Mouse (Mus musculus) spleen, adult 2 months (tissue): ENCODE results near the gene App. TPM values are rescaled to one million over a fixed set of nuclear protein-coding genes. Genes with fewer than 3 reads are reported as not detected.

Source experiments
- DNase-seq, 2 experiments: peaks; one replicate each; pipeline versions ENCODE4 v3.0.0 to v3.0.0-alpha.2; 2012 to 2021; ENCODE audit warnings: low spot score in 2 of 2, low read depth in 1 of 2
- H3K27ac ChIP-seq: fragments of 200-500 bp; 2 replicates; pipeline ENCODE4 v1.5.1; 2012; ENCODE audit warnings: low read length, inconsistent platforms; ENCODE audit not compliant: insufficient read depth
- H3K27me3 ChIP-seq: fragments of 200-500 bp; 2 replicates; pipeline ENCODE4 v1.6.1; 2012; ENCODE audit warnings: mild to moderate bottlenecking, moderate library complexity, low read length, inconsistent platforms; ENCODE audit not compliant: control insufficient read depth, insufficient read depth
- H3K36me3 ChIP-seq: fragments of 200-500 bp; 2 replicates; pipeline ENCODE4 v1.6.1; 2012; ENCODE audit warnings: mild to moderate bottlenecking, low read length, inconsistent platforms; ENCODE audit not compliant: control insufficient read depth, insufficient read depth
- H3K4me1 ChIP-seq: fragments of 200-500 bp; 2 replicates; pipeline ENCODE4 v1.6.1; 2011; ENCODE audit warnings: inconsistent platforms; ENCODE audit not compliant: control insufficient read depth, insufficient read depth, insufficient read length
- H3K4me3 ChIP-seq: fragments of 200-500 bp; 2 replicates; pipeline ENCODE4 v1.5.1; 2011; ENCODE audit warnings: mild to moderate bottlenecking, inconsistent platforms; ENCODE audit not compliant: insufficient read depth, insufficient read length; ENCODE audit errors: extremely low read depth
- CTCF ChIP-seq: fragments of 200-500 bp; IDR thresholded peaks from 2 replicates; pipeline ENCODE4 v1.5.1; 2011; ENCODE audit warnings: mild to moderate bottlenecking, inconsistent platforms; ENCODE audit not compliant: insufficient read depth, insufficient read length, insufficient replicate concordance; ENCODE audit errors: extremely low read depth
- POLR2A ChIP-seq: fragments of 200-500 bp; IDR thresholded peaks from 2 replicates; pipeline ENCODE4 v1.6.1; 2011; ENCODE audit warnings: low read depth, low read length, inconsistent platforms
- WGBS: fragments of 180-500 bp; shearing (Covaris S2); methylation state at CpG from one replicate; pipeline ENCODE4 v1.1.7; 2018; 5-methylcytosine and 5-hydroxymethylcytosine counted together
- polyA plus RNA-seq: library from polyadenylated mRNA; depleted of rRNA; stranded (reverse); fragments of >200 nt; gene quantifications from 2 replicates; pipeline ENCODE4 v1.2.3, GENCODE M21; 2012

The App gene
- polyA plus RNA-seq, 1 experiment, result 80.0 TPM

GRCm38 (mm10) chr16:85113941-85114340 lies 59.6 kb downstream of the App start:
- no peak overlapping the region for H3K27ac ChIP-seq
- 54% methylated on average over 2 of the region's 2 CpGs for WGBS
- H3K4me1 ChIP-seq, result no peaks in the 10 kb centered on the region
- no peak for DNase-seq
- H3K27me3 ChIP-seq, result no peaks in the 10 kb centered on the region
- H3K4me3 ChIP-seq, result no peak overlapping the region
- no peaks in the 10 kb centered on the region for H3K36me3 ChIP-seq
- TF ChIP-seq CTCF (no peak), POLR2A (no peak)

- no peaks in the 10 kb centered on the region for H3K36me3 ChIP-seq
- no peaks in the 10 kb centered on the region for H3K27me3 ChIP-seq
- WGBS, result 91% methylated on average over 2 of the region's 2 CpGs
- TF ChIP-seq POLR2A (no peak), CTCF (no peak)
- no peaks in the 10 kb centered on the region for H3K4me1 ChIP-seq
- no peak overlapping the region for H3K4me3 ChIP-seq
- DNase-seq, result no peak
- no peak overlapping the region for H3K27ac ChIP-seq
Observed at GRCm38 (mm10) chr16:85112254-85112653, 61.3 kb downstream of the App start.

- no peaks in the 10 kb centered on the region for H3K27me3 ChIP-seq
- H3K27ac ChIP-seq, result no peak overlapping the region
- no peaks in the 10 kb centered on the region for H3K4me1 ChIP-seq
- TF ChIP-seq POLR2A (no peak), CTCF (no peak)
- H3K36me3 ChIP-seq, result no peaks in the 10 kb centered on the region
- WGBS, result 92% methylated on average over 13 of the region's 13 CpGs
- DNase-seq, result no peak
- H3K4me3 ChIP-seq, result no peak overlapping the region
Observed at GRCm38 (mm10) chr16:85110428-85110827, 63.1 kb downstream of the App start.

- TF ChIP-seq POLR2A (no peak), CTCF (no peak)
- H3K4me1 ChIP-seq, result no peaks in the 10 kb centered on the region
- WGBS, result 90% methylated on average over 7 of the region's 7 CpGs
- H3K4me3 ChIP-seq, result no peak overlapping the region
- DNase-seq, result no peak
- H3K27ac ChIP-seq, result no peak overlapping the region
- no peaks in the 10 kb centered on the region for H3K36me3 ChIP-seq
- H3K27me3 ChIP-seq, result no peaks in the 10 kb centered on the region
Observed at GRCm38 (mm10) chr16:85108486-85108885, 65.1 kb downstream of the App start.

- no peaks in the 10 kb centered on the region for H3K27me3 ChIP-seq
- TF ChIP-seq POLR2A, result no peak
- TF ChIP-seq CTCF, result no peak
- 85% methylated on average over 9 of the region's 9 CpGs for whole genome bisulfite sequencing
- DNase-seq, result no peak
- H3K27ac ChIP-seq, result no peak overlapping the region
- H3K36me3 ChIP-seq, result no peaks in the 10 kb centered on the region
- no peak overlapping the region for H3K4me3 ChIP-seq
- no peaks in the 10 kb centered on the region for H3K4me1 ChIP-seq
Observed at GRCm38 (mm10) chr16:85106644-85107323, 66.8 kb downstream of the App start.

GRCm38 (mm10) chr16:85105603-85106002 lies 68.0 kb downstream of the App start:
- Histone ChIP-seq H3K27me3 (no peaks in the 10 kb centered on the region), H3K4me3 (no peak overlapping the region), H3K27ac (no peak overlapping the region), H3K4me1 (no peaks in the 10 kb centered on the region), H3K36me3 (no peaks in the 10 kb centered on the region)
- DNase-seq, result no peak
- 77% methylated on average over 4 of the region's 4 CpGs for WGBS
- TF ChIP-seq POLR2A, result no peak

GRCm38 (mm10) chr16:85103116-85103787 lies 70.3 kb downstream of the App start:
- Histone ChIP-seq H3K27ac (no peak overlapping the region), H3K4me3 (no peak overlapping the region), H3K27me3 (no peaks in the 10 kb centered on the region), H3K4me1 (no peaks in the 10 kb centered on the region), H3K36me3 (no peaks in the 10 kb centered on the region)
- TF ChIP-seq CTCF (no peak), POLR2A (no peak)
- no peak for DNase-seq
- WGBS, result 89% methylated on average over 13 of the region's 13 CpGs
